Mouse (Mus musculus) olfactory bulb, adult 2 months (tissue): Measurements from ENCODE around the gene Gm20547.

ENCODE experiments used
- CTCF ChIP-seq: fragments of 200-500 bp; IDR thresholded peaks from 2 replicates; pipeline ENCODE4 v1.5.1; 2012; ENCODE audit warnings: low read depth, mild to moderate bottlenecking, low read length, moderate library complexity; ENCODE audit not compliant: insufficient read depth
- POLR2A ChIP-seq: fragments of 200-500 bp; IDR thresholded peaks from 2 replicates; pipeline ENCODE4 v1.6.1; 2012; ENCODE audit warnings: mild to moderate bottlenecking, low read depth, low read length, moderate library complexity; ENCODE audit not compliant: insufficient read depth

DNA sequence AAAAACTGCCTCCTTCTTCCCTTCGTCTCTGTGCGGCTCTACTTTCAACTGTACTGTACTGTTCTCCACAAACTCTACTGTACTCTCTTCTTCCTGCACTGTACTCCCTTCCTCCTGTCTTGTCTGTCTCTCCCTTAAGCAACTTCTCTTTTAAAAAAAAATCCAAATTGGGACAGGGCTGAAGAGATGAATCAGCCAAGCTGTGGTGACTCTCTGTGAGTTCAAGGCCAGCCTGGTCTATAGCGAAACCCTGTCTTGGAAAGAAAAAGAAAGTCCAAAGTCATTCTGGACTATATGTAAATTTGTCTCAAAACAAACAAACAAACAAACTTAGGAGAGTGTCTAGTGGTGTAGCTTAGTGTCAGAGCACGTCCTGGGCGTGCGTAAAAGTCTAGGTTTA is 7.5 kb downstream of the Gm20547 start:
- TF ChIP-seq CTCF: no peak
- TF ChIP-seq POLR2A: no peak
